Mouse (Mus musculus): Measurements from ENCODE around the gene Aacs.
A peak's percentile ranks its signal among the peaks of the same experiment; 100 is the strongest.
"Not testable (repeated sequence)": the region's sequence is repeated elsewhere in the genome, so short reads cannot be mapped to it uniquely, and the experiment has no call there.

Aacs gene

GRCm38 (mm10) chr5:125475601-125476285 is at the start of gene Aacs:
TSS of gene Aacs (plus strand) at chr5:125475814.
- peak; percentile 90 for DNase-seq (ENCODE audit: low read depth, low spot score)

GRCm38 (mm10) chr5:125426343-125426742 is 49.3 kb upstream of the Aacs start:
- DNase-seq (ENCODE audit: low read depth, low spot score) = no peak

GRCm38 (mm10) chr5:125432324-125432723 is 43.3 kb upstream of the Aacs start:
- not testable (repeated sequence) for DNase-seq (ENCODE audit: low read depth, low spot score)

- peak; percentile 90 for DNase-seq (ENCODE audit: low read depth, low spot score)
Measured at GRCm38 (mm10) chr5:125433793-125434337, 41.7 kb upstream of the Aacs start, which contains the start of gene Dhx37. TSS of gene Dhx37 (minus strand) at chr5:125434121.

GRCm38 (mm10) chr5:125434347-125434746 is 41.3 kb upstream of the Aacs start:
- DNase-seq (ENCODE audit: low read depth, low spot score) = not testable (repeated sequence)

GRCm38 (mm10) chr5:125440583-125441233 is 34.9 kb upstream of the Aacs start:
- no peak for DNase-seq (ENCODE audit: low read depth, low spot score)

- DNase-seq (ENCODE audit: low read depth, low spot score) = peak; percentile 65
Measured at GRCm38 (mm10) chr5:125441234-125442114, 34.1 kb upstream of the Aacs start, which contains the start of gene Bri3bp. TSS of gene Bri3bp (plus strand) at chr5:125441568.

GRCm38 (mm10) chr5:125442136-125442995 is 33.2 kb upstream of the Aacs start:
- DNase-seq (ENCODE audit: low read depth, low spot score) = no peak

GRCm38 (mm10) chr5:125443335-125443734 is 32.3 kb upstream of the Aacs start:
- no peak for DNase-seq (ENCODE audit: low read depth, low spot score)

GRCm38 (mm10) chr5:125443915-125444314 is 31.7 kb upstream of the Aacs start:
- no peak for DNase-seq (ENCODE audit: low read depth, low spot score)

- no peak for DNase-seq (ENCODE audit: low read depth, low spot score)
Measured at GRCm38 (mm10) chr5:125444554-125444953, 31.1 kb upstream of the Aacs start.

GRCm38 (mm10) chr5:125446344-125446743 is 29.3 kb upstream of the Aacs start:
- no peak for DNase-seq (ENCODE audit: low read depth, low spot score)

GRCm38 (mm10) chr5:125448026-125448425 is 27.6 kb upstream of the Aacs start:
- DNase-seq (ENCODE audit: low read depth, low spot score) = no peak

GRCm38 (mm10) chr5:125448631-125449030 is 27.0 kb upstream of the Aacs start:
- DNase-seq (ENCODE audit: low read depth, low spot score) = no peak

GRCm38 (mm10) chr5:125449306-125449705 is 26.3 kb upstream of the Aacs start:
- no peak for DNase-seq (ENCODE audit: low read depth, low spot score)

GRCm38 (mm10) chr5:125452573-125452972 is 23.0 kb upstream of the Aacs start:
- DNase-seq (ENCODE audit: low read depth, low spot score) = no peak

GRCm38 (mm10) chr5:125456100-125456499 is 19.5 kb upstream of the Aacs start:
- no peak for DNase-seq (ENCODE audit: low read depth, low spot score)

GRCm38 (mm10) chr5:125457538-125457937 is 18.1 kb upstream of the Aacs start:
- DNase-seq (ENCODE audit: low read depth, low spot score) = no peak

- no peak for DNase-seq (ENCODE audit: low read depth, low spot score)
Measured at GRCm38 (mm10) chr5:125460574-125460973, 15.0 kb upstream of the Aacs start.

- no peak for DNase-seq (ENCODE audit: low read depth, low spot score)
Measured at GRCm38 (mm10) chr5:125461868-125462445, 13.7 kb upstream of the Aacs start.
